Comparison of ENCODE assay signal across 28 mouse cellular contexts in the genomic region with DNA sequence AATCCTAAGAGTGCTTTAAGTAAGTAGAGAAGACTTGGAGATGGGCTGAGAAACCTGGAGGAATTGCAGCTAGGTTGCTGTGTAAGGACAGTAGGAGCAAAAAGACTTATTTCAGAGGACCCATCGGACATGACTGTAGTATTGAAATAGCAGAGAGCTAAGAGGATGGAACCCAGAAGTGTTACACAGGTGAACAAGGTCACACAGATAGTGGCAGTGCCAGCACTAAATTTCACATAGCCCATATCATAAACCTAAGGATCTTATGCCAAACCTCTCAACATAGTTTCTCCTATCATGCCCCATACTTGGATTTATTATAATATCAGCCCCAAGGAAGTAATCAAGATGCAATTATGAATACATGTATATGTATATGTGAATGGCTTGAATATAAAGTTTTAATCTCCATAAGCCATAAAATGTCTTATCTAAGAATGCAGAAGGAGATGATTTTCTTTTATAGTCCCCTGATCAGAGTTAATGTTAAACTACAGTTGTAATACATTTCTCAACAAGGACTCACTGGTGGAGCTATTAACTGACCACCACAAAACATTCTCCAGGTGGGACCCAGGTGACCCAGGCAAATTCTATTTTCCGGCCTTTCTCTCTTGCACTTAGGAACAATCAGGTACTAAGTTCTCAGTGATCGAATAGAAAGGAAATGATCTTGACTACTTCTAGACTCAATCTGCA.
"Had no signal": no experiment of that assay in that cellular context is flagged by ENCODE, and none has a peak within 500 bp of the region (broad histone marks: within the 10 kb centered on the region; RNA-seq: fewer than 3 reads in every experiment).

No protein-coding gene starts in this region.

- H3K4me1 ChIP-seq: embryonic facial prominence, embryonic 10.5 days; embryonic facial prominence, embryonic 12.5 days; embryonic facial prominence, embryonic 13.5 days; embryonic facial prominence, embryonic 15.5 days; forebrain, embryonic 10.5 days; forebrain, embryonic 12.5 days; forebrain, embryonic 13.5 days; forebrain, embryonic 15.5 days had no signal

- H3K4me3 ChIP-seq: embryonic facial prominence, embryonic 10.5 days; embryonic facial prominence, embryonic 12.5 days; embryonic facial prominence, embryonic 13.5 days; embryonic facial prominence, embryonic 15.5 days; erythroblast, embryonic 14.5 days; forebrain, embryonic 10.5 days; forebrain, embryonic 12.5 days; forebrain, embryonic 13.5 days; forebrain, embryonic 15.5 days; gastrocnemius, adult 2 months; heart, adult 2 months had no signal

- H3K9me3 ChIP-seq: embryonic facial prominence, embryonic 10.5 days; embryonic facial prominence, embryonic 12.5 days; embryonic facial prominence, embryonic 13.5 days; embryonic facial prominence, embryonic 15.5 days; forebrain, embryonic 10.5 days; forebrain, embryonic 12.5 days; forebrain, embryonic 13.5 days; forebrain, embryonic 15.5 days had no signal

- ATAC-seq: forebrain, embryonic 13.5 days; forebrain, embryonic 14.5 days; forebrain, embryonic 15.5 days; forebrain, embryonic 16.5 days; forebrain, postnatal 0 days had no signal

- DNase-seq: cerebellum, adult 2 months; cerebellum, adult 8-10 months; cerebellum, adult 9-10 months; cerebellum, adult 9-11 months; cerebellum, postnatal 10 days; cerebellum, postnatal 14 days; cerebellum, postnatal 25 days; cerebellum, postnatal 36 days; embryo, embryonic 11 days; forebrain, postnatal 0 days; gastrocnemius, adult 2 months; gastrocnemius, postnatal 10 days; gastrocnemius, postnatal 14 days; gastrocnemius, postnatal 25 days; gastrocnemius, postnatal 36 days; heart, adult 18-20 months; heart, adult 2 months had no signal

- H3K27ac ChIP-seq: embryonic facial prominence, embryonic 10.5 days; embryonic facial prominence, embryonic 12.5 days; embryonic facial prominence, embryonic 13.5 days; embryonic facial prominence, embryonic 15.5 days; forebrain, embryonic 10.5 days; forebrain, embryonic 12.5 days; forebrain, embryonic 13.5 days; forebrain, embryonic 15.5 days; gastrocnemius, adult 2 months; heart, adult 2 months had no signal

- H3K9ac ChIP-seq: embryonic facial prominence, embryonic 12.5 days; embryonic facial prominence, embryonic 13.5 days; embryonic facial prominence, embryonic 15.5 days; forebrain, embryonic 12.5 days; forebrain, embryonic 13.5 days; forebrain, embryonic 15.5 days; forebrain, postnatal 0 days had no signal

- H3K4me2 ChIP-seq: embryonic facial prominence, embryonic 12.5 days; embryonic facial prominence, embryonic 13.5 days; embryonic facial prominence, embryonic 15.5 days; forebrain, embryonic 12.5 days; forebrain, embryonic 13.5 days; forebrain, embryonic 15.5 days had no signal

- H3K36me3 ChIP-seq: embryonic facial prominence, embryonic 10.5 days; embryonic facial prominence, embryonic 12.5 days; embryonic facial prominence, embryonic 13.5 days; embryonic facial prominence, embryonic 15.5 days; forebrain, embryonic 10.5 days; forebrain, embryonic 12.5 days; forebrain, embryonic 15.5 days had no signal

- H3K27me3 ChIP-seq: embryonic facial prominence, embryonic 12.5 days; embryonic facial prominence, embryonic 13.5 days; embryonic facial prominence, embryonic 15.5 days; forebrain, embryonic 12.5 days; forebrain, embryonic 13.5 days; forebrain, embryonic 15.5 days had no signal
